12 mouse cellular contexts compared by ENCODE assay signal in the genomic region with DNA sequence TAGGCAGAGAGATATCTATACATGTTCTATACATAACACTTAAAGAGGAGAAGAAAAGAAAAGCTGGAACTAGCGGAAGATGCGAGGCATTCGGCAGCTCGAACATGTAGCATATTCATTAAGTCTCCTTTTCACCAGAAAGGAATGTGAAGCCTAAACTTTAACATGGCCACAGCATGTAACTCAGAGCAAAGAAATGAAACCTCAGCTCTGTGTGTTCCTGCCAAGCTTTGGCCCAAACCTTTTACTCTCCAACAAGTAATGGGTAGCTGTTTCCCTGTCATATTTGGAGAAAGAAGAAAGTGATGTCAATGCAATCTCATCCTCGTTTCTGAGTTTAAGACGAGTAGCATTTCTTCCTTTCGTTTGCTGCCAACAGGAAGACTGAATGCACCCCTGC.
"Had no signal": no experiment of that assay in that cellular context is flagged by ENCODE, and none has a peak within 500 bp of the region (broad histone marks: within the 10 kb centered on the region; RNA-seq: fewer than 3 reads in every experiment).

No protein-coding gene starts in this region.

- H3K4me1 ChIP-seq: liver, embryonic 12.5 days; lung, embryonic 15.5 days; midbrain, embryonic 12.5 days had no signal

- H3K27me3 ChIP-seq: liver, embryonic 12.5 days; lung, embryonic 15.5 days; midbrain, embryonic 12.5 days had no signal

- H3K4me2 ChIP-seq: liver, embryonic 12.5 days; lung, embryonic 15.5 days; midbrain, embryonic 12.5 days had no signal

- H3K4me3 ChIP-seq: liver, embryonic 12.5 days; lung, embryonic 15.5 days; midbrain, embryonic 12.5 days had no signal

- H3K36me3 ChIP-seq: liver, embryonic 12.5 days; lung, embryonic 15.5 days; midbrain, embryonic 12.5 days had no signal

- H3K9me3 ChIP-seq: liver, embryonic 12.5 days; lung, embryonic 15.5 days; midbrain, embryonic 12.5 days had no signal

- H3K9ac ChIP-seq: liver, embryonic 12.5 days; lung, embryonic 15.5 days; midbrain, embryonic 12.5 days had no signal

- DNase-seq: kidney, adult 8-10 months; kidney, postnatal 36 days; layer of hippocampus, adult 9-11 months; layer of hippocampus, postnatal 36 days; left cerebral cortex, postnatal 4 days; lung, postnatal 14 days; right cerebral cortex, postnatal 14 days; thymus, postnatal 4 days had no signal

- H3K27ac ChIP-seq: liver, embryonic 12.5 days; lung, embryonic 15.5 days; midbrain, embryonic 12.5 days had no signal

- ATAC-seq: liver, embryonic 12.5 days; midbrain, embryonic 16.5 days had no signal
